Mouse (Mus musculus) spleen, adult 2 months (tissue): ENCODE measurements around the gene Grid1. TPM values are rescaled to one million over a fixed set of nuclear protein-coding genes. Genes with fewer than 3 reads are reported as not detected.

Experiments used
- DNase-seq, 2 experiments: peaks; one replicate each; pipeline versions ENCODE4 v3.0.0 to v3.0.0-alpha.2; 2012 to 2021; ENCODE audit warnings: low spot score in 2 of 2, low read depth in 1 of 2
- H3K27ac ChIP-seq: fragments of 200-500 bp; 2 replicates; pipeline ENCODE4 v1.5.1; 2012; ENCODE audit warnings: low read length, inconsistent platforms; ENCODE audit not compliant: insufficient read depth
- H3K27me3 ChIP-seq: fragments of 200-500 bp; 2 replicates; pipeline ENCODE4 v1.6.1; 2012; ENCODE audit warnings: mild to moderate bottlenecking, moderate library complexity, low read length, inconsistent platforms; ENCODE audit not compliant: control insufficient read depth, insufficient read depth
- H3K36me3 ChIP-seq: fragments of 200-500 bp; 2 replicates; pipeline ENCODE4 v1.6.1; 2012; ENCODE audit warnings: mild to moderate bottlenecking, low read length, inconsistent platforms; ENCODE audit not compliant: control insufficient read depth, insufficient read depth
- H3K4me1 ChIP-seq: fragments of 200-500 bp; 2 replicates; pipeline ENCODE4 v1.6.1; 2011; ENCODE audit warnings: inconsistent platforms; ENCODE audit not compliant: control insufficient read depth, insufficient read depth, insufficient read length
- H3K4me3 ChIP-seq: fragments of 200-500 bp; 2 replicates; pipeline ENCODE4 v1.5.1; 2011; ENCODE audit warnings: mild to moderate bottlenecking, inconsistent platforms; ENCODE audit not compliant: insufficient read depth, insufficient read length; ENCODE audit errors: extremely low read depth
- CTCF ChIP-seq: fragments of 200-500 bp; IDR thresholded peaks from 2 replicates; pipeline ENCODE4 v1.5.1; 2011; ENCODE audit warnings: mild to moderate bottlenecking, inconsistent platforms; ENCODE audit not compliant: insufficient read depth, insufficient read length, insufficient replicate concordance; ENCODE audit errors: extremely low read depth
- POLR2A ChIP-seq: fragments of 200-500 bp; IDR thresholded peaks from 2 replicates; pipeline ENCODE4 v1.6.1; 2011; ENCODE audit warnings: low read depth, low read length, inconsistent platforms
- WGBS: fragments of 180-500 bp; shearing (Covaris S2); methylation state at CpG from one replicate; pipeline ENCODE4 v1.1.7; 2018; 5-methylcytosine and 5-hydroxymethylcytosine counted together
- polyA plus RNA-seq: library from polyadenylated mRNA; depleted of rRNA; stranded (reverse); fragments of >200 nt; gene quantifications from 2 replicates; pipeline ENCODE4 v1.2.3, GENCODE M21; 2012

Gene Grid1
- polyA plus RNA-seq, 1 experiment = 0.02 TPM

- TF ChIP-seq POLR2A (no peak), CTCF (no peak)
- no peaks in the 10 kb centered on the region for H3K36me3 ChIP-seq
- DNase-seq = no peak
- H3K27ac ChIP-seq = no peak overlapping the region
- H3K4me3 ChIP-seq = no peak overlapping the region
- peaks cover 24% of the 10 kb centered on the region for H3K27me3 ChIP-seq
- H3K4me1 ChIP-seq = no peaks in the 10 kb centered on the region; the same call in 1 of the 2 replicates
- WGBS = 78% methylated on average over 3 of the region's 3 CpGs
Measured at GRCm38 (mm10) chr14:34824186-34824585, 4.3 kb downstream of the Grid1 start.

GRCm38 (mm10) chr14:34825902-34826301 is 6.0 kb downstream of the Grid1 start:
- WGBS = 55% methylated on average over 3 of the region's 3 CpGs

GRCm38 (mm10) chr14:34829831-34830230 is 9.9 kb downstream of the Grid1 start:
- no peak for DNase-seq
- Histone ChIP-seq H3K27ac (no peak overlapping the region), H3K4me3 (no peak overlapping the region), H3K36me3 (no peaks in the 10 kb centered on the region), H3K27me3 (no peaks in the 10 kb centered on the region), H3K4me1 (no peaks in the 10 kb centered on the region)
- TF ChIP-seq CTCF = no peak
- TF ChIP-seq POLR2A = no peak
- WGBS = 58% methylated on average over 6 of the region's 6 CpGs

More at GRCm38 (mm10) chr14:34825902-34826301, 6.0 kb downstream of the Grid1 start:
- no peak overlapping the region for H3K27ac ChIP-seq
- H3K4me1 ChIP-seq = no peaks in the 10 kb centered on the region
- H3K4me3 ChIP-seq = no peak overlapping the region
- no peaks in the 10 kb centered on the region for H3K36me3 ChIP-seq
- TF ChIP-seq POLR2A (no peak), CTCF (no peak)
- H3K27me3 ChIP-seq = peaks cover 8% of the 10 kb centered on the region; the same call in 1 of the 2 replicates
- no peak for DNase-seq

- no peak for DNase-seq
- Histone ChIP-seq H3K27ac (no peak overlapping the region), H3K36me3 (no peaks in the 10 kb centered on the region), H3K27me3 (no peaks in the 10 kb centered on the region), H3K4me3 (no peak overlapping the region), H3K4me1 (no peaks in the 10 kb centered on the region)
- TF ChIP-seq POLR2A (no peak), CTCF (no peak)
- WGBS = 82% methylated on average over 3 of the region's 3 CpGs
Measured at GRCm38 (mm10) chr14:34837145-34837544, 17.2 kb downstream of the Grid1 start.

- H3K36me3 ChIP-seq = no peaks in the 10 kb centered on the region
- H3K4me3 ChIP-seq = no peak overlapping the region
- H3K27ac ChIP-seq = no peak overlapping the region
- no peaks in the 10 kb centered on the region for H3K4me1 ChIP-seq
- 67% methylated on average over 6 of the region's 6 CpGs for WGBS
- TF ChIP-seq CTCF (no peak), POLR2A (no peak)
- H3K27me3 ChIP-seq = no peaks in the 10 kb centered on the region
- DNase-seq = no peak
Measured at GRCm38 (mm10) chr14:34838999-34839398, 19.1 kb downstream of the Grid1 start.

GRCm38 (mm10) chr14:34839898-34840297 is 20.0 kb downstream of the Grid1 start:
- H3K36me3 ChIP-seq = no peaks in the 10 kb centered on the region
- WGBS = 87% methylated on average over 4 of the region's 4 CpGs
- no peaks in the 10 kb centered on the region for H3K4me1 ChIP-seq
- H3K27ac ChIP-seq = no peak overlapping the region
- no peak overlapping the region for H3K4me3 ChIP-seq
- H3K27me3 ChIP-seq = no peaks in the 10 kb centered on the region
- DNase-seq = no peak
- TF ChIP-seq POLR2A (no peak), CTCF (no peak)

GRCm38 (mm10) chr14:34843579-34843978 is 23.7 kb downstream of the Grid1 start:
- WGBS = 77% methylated on average over 5 of the region's 5 CpGs
- no peaks in the 10 kb centered on the region for H3K27me3 ChIP-seq
- TF ChIP-seq CTCF = no peak
- DNase-seq = no peak
- no peak overlapping the region for H3K4me3 ChIP-seq
- no peaks in the 10 kb centered on the region for H3K36me3 ChIP-seq
- H3K4me1 ChIP-seq = no peaks in the 10 kb centered on the region
- H3K27ac ChIP-seq = no peak overlapping the region
